Mouse (Mus musculus): ENCODE results near the gene Aknad1. TPM values are rescaled to one million over a fixed set of nuclear protein-coding genes. Genes with fewer than 3 reads are reported as not detected.

The Aknad1 gene
- polyA plus RNA-seq, 1 experiment from 2014 or later, result not detected

- ATAC-seq (ENCODE audit: insufficient number of reproducible peaks, insufficient read depth, low FRiP score, low read depth), result no peak
- no peak overlapping the region for H3K4me2 ChIP-seq (ENCODE audit: low read length)
- no peaks in the 10 kb centered on the region for H3K27me3 ChIP-seq (ENCODE audit: control insufficient read depth, insufficient read depth, low read length)
- no peak overlapping the region for H3K9ac ChIP-seq (ENCODE audit: low read length)
- H3K36me3 ChIP-seq (ENCODE audit: control insufficient read depth, insufficient read depth, low read length), result peaks cover 5% of the 10 kb centered on the region; the same call in 1 of the 2 replicates
- H3K9me3 ChIP-seq (ENCODE audit: control insufficient read depth, low read length), result peaks cover 9% of the 10 kb centered on the region
- 66% methylated on average over 6 of the region's 6 CpGs for WGBS
- no peak overlapping the region for H3K4me3 ChIP-seq (ENCODE audit: control insufficient read depth in 1 of 2, insufficient read depth in 1 of 2, low read depth in 1 of 2, low read length in 2 of 2)
- no peak overlapping the region for H3K27ac ChIP-seq (replicated peaks in 1 of 2; ENCODE audit: control insufficient read depth in 1 of 2, insufficient read depth in 1 of 2, low read depth in 2 of 2, low read length in 2 of 2)
- peaks cover under 1 to 4% of the 10 kb centered on the region in 2 experiments; a peak in 1 of 4 replicates for H3K4me1 ChIP-seq (ENCODE audit: control insufficient read depth in 2 of 2, insufficient read depth in 2 of 2, low read length in 2 of 2)
Observed at GRCm38 (mm10) chr3:108786520-108786919, 47.1 kb downstream of the Aknad1 start.

- Histone ChIP-seq H3K4me3 (ENCODE audit: control insufficient read depth in 1 of 2, insufficient read depth in 1 of 2, low read depth in 1 of 2, low read length in 2 of 2) (no peak overlapping the region), H3K4me1 (ENCODE audit: control insufficient read depth in 2 of 2, insufficient read depth in 2 of 2, low read length in 2 of 2) (no peaks in the 10 kb centered on the region), H3K4me2 (ENCODE audit: low read length) (no peak overlapping the region), H3K9me3 (ENCODE audit: control insufficient read depth, low read length) (peaks cover 9% of the 10 kb centered on the region), H3K27ac (replicated peaks in 1 of 2; ENCODE audit: control insufficient read depth in 1 of 2, insufficient read depth in 1 of 2, low read depth in 2 of 2, low read length in 2 of 2) (no peak overlapping the region), H3K36me3 (ENCODE audit: control insufficient read depth, insufficient read depth, low read length) (peaks cover 19% of the 10 kb centered on the region), H3K9ac (ENCODE audit: low read length) (no peak overlapping the region), H3K27me3 (ENCODE audit: control insufficient read depth, insufficient read depth, low read length) (no peaks in the 10 kb centered on the region)
- ATAC-seq (ENCODE audit: insufficient number of reproducible peaks, insufficient read depth, low FRiP score, low read depth), result no peak
- 52% methylated on average over 12 of the region's 12 CpGs for WGBS
Observed at GRCm38 (mm10) chr3:108787754-108788454, 48.4 kb downstream of the Aknad1 start.

GRCm38 (mm10) chr3:108788455-108788794 is 49.0 kb downstream of the Aknad1 start:
- ATAC-seq (ENCODE audit: insufficient number of reproducible peaks, insufficient read depth, low FRiP score, low read depth), result no peak
- H3K4me1 ChIP-seq (ENCODE audit: control insufficient read depth in 2 of 2, insufficient read depth in 2 of 2, low read length in 2 of 2), result no peaks in the 10 kb centered on the region
- no peaks in the 10 kb centered on the region for H3K27me3 ChIP-seq (ENCODE audit: control insufficient read depth, insufficient read depth, low read length)
- peaks cover 9% of the 10 kb centered on the region for H3K9me3 ChIP-seq (ENCODE audit: control insufficient read depth, low read length)
- no peak overlapping the region for H3K4me2 ChIP-seq (ENCODE audit: low read length)
- peaks cover 21% of the 10 kb centered on the region for H3K36me3 ChIP-seq (ENCODE audit: control insufficient read depth, insufficient read depth, low read length)
- 88% methylated on average over 4 of the region's 4 CpGs for WGBS
- no peak overlapping the region for H3K4me3 ChIP-seq (ENCODE audit: control insufficient read depth in 1 of 2, insufficient read depth in 1 of 2, low read depth in 1 of 2, low read length in 2 of 2)
- no peak overlapping the region for H3K9ac ChIP-seq (ENCODE audit: low read length)
- H3K27ac ChIP-seq (replicated peaks in 1 of 2; ENCODE audit: control insufficient read depth in 1 of 2, insufficient read depth in 1 of 2, low read depth in 2 of 2, low read length in 2 of 2), result no peak overlapping the region

DNA sequence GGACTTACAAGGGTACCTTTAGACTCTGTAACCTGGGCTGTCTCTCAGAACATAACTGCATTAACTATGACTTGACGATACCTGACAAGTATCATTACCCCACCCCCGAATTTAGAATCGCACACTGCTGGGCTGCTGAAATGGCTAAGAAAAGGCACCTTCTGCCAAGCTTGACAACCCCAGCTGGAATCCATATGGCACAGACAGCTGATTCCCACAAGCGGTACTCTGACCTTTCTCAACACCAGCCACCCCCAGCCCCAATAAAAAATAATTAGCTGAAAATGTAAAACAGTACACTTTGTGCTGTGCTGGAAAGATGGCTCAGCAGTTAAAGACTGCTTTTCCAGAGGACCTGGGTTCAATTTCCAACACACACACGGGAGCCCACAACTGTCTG is 49.8 kb downstream of the Aknad1 start:
- WGBS, result 82% methylated on average over 5 of the region's 5 CpGs
- no peak for ATAC-seq (ENCODE audit: insufficient number of reproducible peaks, insufficient read depth, low FRiP score, low read depth)
- Histone ChIP-seq H3K9ac (ENCODE audit: low read length) (no peak overlapping the region), H3K27ac (replicated peaks in 1 of 2; ENCODE audit: control insufficient read depth in 1 of 2, insufficient read depth in 1 of 2, low read depth in 2 of 2, low read length in 2 of 2) (no peak overlapping the region), H3K4me1 (ENCODE audit: control insufficient read depth in 2 of 2, insufficient read depth in 2 of 2, low read length in 2 of 2) (no peaks in the 10 kb centered on the region), H3K36me3 (ENCODE audit: control insufficient read depth, insufficient read depth, low read length) (peaks cover 30% of the 10 kb centered on the region), H3K27me3 (ENCODE audit: control insufficient read depth, insufficient read depth, low read length) (no peaks in the 10 kb centered on the region), H3K4me2 (ENCODE audit: low read length) (no peak overlapping the region), H3K9me3 (ENCODE audit: control insufficient read depth, low read length) (peaks cover 9% of the 10 kb centered on the region), H3K4me3 (ENCODE audit: control insufficient read depth in 1 of 2, insufficient read depth in 1 of 2, low read depth in 1 of 2, low read length in 2 of 2) (no peak overlapping the region)

DNA sequence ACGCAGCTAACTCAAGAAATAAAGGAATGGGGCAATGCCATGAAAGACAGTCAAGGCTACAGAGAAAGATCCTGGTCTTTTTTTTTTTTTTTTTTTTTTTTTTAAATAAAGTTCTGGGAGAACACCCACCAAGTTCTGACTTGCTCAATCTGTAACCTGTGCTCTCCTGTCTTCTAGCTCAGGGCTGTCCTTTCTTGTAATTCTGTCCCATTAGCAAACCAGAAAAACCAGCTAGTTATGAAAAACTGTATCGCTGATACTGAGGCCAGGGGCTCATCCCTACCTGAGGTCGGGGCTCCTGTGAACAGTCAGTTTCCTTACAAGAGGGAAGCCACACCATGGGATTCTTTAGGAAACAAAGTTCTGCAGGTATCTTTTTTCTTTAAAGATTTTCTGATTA is 51.0 kb downstream of the Aknad1 start:
- no peaks in the 10 kb centered on the region for H3K27me3 ChIP-seq (ENCODE audit: control insufficient read depth, insufficient read depth, low read length)

GRCm38 (mm10) chr3:108791054-108791706 is 51.7 kb downstream of the Aknad1 start:
- H3K9ac ChIP-seq (ENCODE audit: low read length), result no peak overlapping the region
- H3K4me1 ChIP-seq (ENCODE audit: control insufficient read depth in 2 of 2, insufficient read depth in 2 of 2, low read length in 2 of 2), result no peaks in the 10 kb centered on the region
- H3K9me3 ChIP-seq (ENCODE audit: control insufficient read depth, low read length), result no peaks in the 10 kb centered on the region
- no peaks in the 10 kb centered on the region for H3K27me3 ChIP-seq (ENCODE audit: control insufficient read depth, insufficient read depth, low read length)
- no peak for ATAC-seq (ENCODE audit: insufficient number of reproducible peaks, insufficient read depth, low FRiP score, low read depth)
- H3K4me2 ChIP-seq (ENCODE audit: low read length), result no peak overlapping the region
- H3K36me3 ChIP-seq (ENCODE audit: control insufficient read depth, insufficient read depth, low read length), result peaks cover 44% of the 10 kb centered on the region
- H3K27ac ChIP-seq (replicated peaks in 1 of 2; ENCODE audit: control insufficient read depth in 1 of 2, insufficient read depth in 1 of 2, low read depth in 2 of 2, low read length in 2 of 2), result no peak overlapping the region
- WGBS, result 63% methylated on average over 7 of the region's 7 CpGs
- H3K4me3 ChIP-seq (ENCODE audit: control insufficient read depth in 1 of 2, insufficient read depth in 1 of 2, low read depth in 1 of 2, low read length in 2 of 2), result no peak overlapping the region

More for the DNA sequence above, 51.0 kb downstream of the Aknad1 start:
- H3K9ac ChIP-seq (ENCODE audit: low read length), result no peak overlapping the region
- H3K4me2 ChIP-seq (ENCODE audit: low read length), result no peak overlapping the region
- no peaks in the 10 kb centered on the region for H3K9me3 ChIP-seq (ENCODE audit: control insufficient read depth, low read length)
- no peak for ATAC-seq (ENCODE audit: insufficient number of reproducible peaks, insufficient read depth, low FRiP score, low read depth)
- 83% methylated on average over 3 of the region's 3 CpGs for WGBS
- no peak overlapping the region for H3K4me3 ChIP-seq (ENCODE audit: control insufficient read depth in 1 of 2, insufficient read depth in 1 of 2, low read depth in 1 of 2, low read length in 2 of 2)
- peaks cover 38% of the 10 kb centered on the region for H3K36me3 ChIP-seq (ENCODE audit: control insufficient read depth, insufficient read depth, low read length)
- no peaks in the 10 kb centered on the region for H3K4me1 ChIP-seq (ENCODE audit: control insufficient read depth in 2 of 2, insufficient read depth in 2 of 2, low read length in 2 of 2)
- H3K27ac ChIP-seq (replicated peaks in 1 of 2; ENCODE audit: control insufficient read depth in 1 of 2, insufficient read depth in 1 of 2, low read depth in 2 of 2, low read length in 2 of 2), result no peak overlapping the region

DNA sequence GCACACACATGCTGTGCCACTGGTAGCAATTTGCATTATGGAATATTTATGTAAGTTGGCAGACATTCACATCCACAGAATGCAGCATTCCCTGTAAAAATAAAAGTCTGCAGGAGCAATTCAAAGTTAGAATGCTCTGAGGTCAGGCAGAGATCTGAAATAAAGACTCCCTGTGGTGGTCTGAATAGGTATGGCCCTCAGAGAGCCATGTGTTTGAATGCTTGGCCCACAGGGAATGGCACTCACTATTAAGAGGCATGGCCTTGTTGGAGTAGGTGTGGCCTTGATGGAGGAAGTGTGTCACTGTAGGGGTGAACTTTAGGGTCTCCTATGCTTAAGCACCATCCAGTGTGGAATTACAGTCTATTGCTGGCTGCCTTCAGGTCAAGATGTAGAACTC is 53.0 kb downstream of the Aknad1 start:
- peaks cover 55% of the 10 kb centered on the region for H3K36me3 ChIP-seq (ENCODE audit: control insufficient read depth, insufficient read depth, low read length)
- H3K9ac ChIP-seq (ENCODE audit: low read length), result no peak overlapping the region
- no peak overlapping the region for H3K27ac ChIP-seq (replicated peaks in 1 of 2; ENCODE audit: control insufficient read depth in 1 of 2, insufficient read depth in 1 of 2, low read depth in 2 of 2, low read length in 2 of 2)
- no peaks in the 10 kb centered on the region for H3K9me3 ChIP-seq (ENCODE audit: control insufficient read depth, low read length)
- H3K27me3 ChIP-seq (ENCODE audit: control insufficient read depth, insufficient read depth, low read length), result no peaks in the 10 kb centered on the region
- ATAC-seq (ENCODE audit: insufficient number of reproducible peaks, insufficient read depth, low FRiP score, low read depth), result no peak
- H3K4me1 ChIP-seq (ENCODE audit: control insufficient read depth in 2 of 2, insufficient read depth in 2 of 2, low read length in 2 of 2), result no peaks in the 10 kb centered on the region
- H3K4me2 ChIP-seq (ENCODE audit: low read length), result no peak overlapping the region
- H3K4me3 ChIP-seq (ENCODE audit: control insufficient read depth in 1 of 2, insufficient read depth in 1 of 2, low read depth in 1 of 2, low read length in 2 of 2), result no peak overlapping the region

DNA sequence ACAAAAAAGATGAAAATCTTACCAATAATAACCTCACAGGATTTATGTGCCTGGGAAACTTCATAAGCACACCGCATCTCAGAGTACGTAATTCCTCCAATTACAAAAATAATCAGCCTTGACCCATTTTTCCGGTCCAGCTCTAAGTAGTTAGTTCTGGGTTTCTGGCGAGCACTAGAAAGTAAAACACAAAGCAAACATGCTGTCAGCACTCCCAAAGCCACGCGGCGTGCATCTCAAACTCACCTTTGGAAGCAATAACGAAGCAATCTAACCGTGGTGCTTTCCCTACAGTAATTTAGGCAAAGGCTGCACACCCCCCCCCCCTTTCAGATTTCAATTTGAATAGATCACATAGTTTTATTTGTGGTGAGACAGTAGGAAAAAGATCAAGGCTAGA is 55.3 kb downstream of the Aknad1 start:
- Histone ChIP-seq H3K4me2 (ENCODE audit: low read length) (no peak overlapping the region), H3K4me1 (ENCODE audit: control insufficient read depth in 2 of 2, insufficient read depth in 2 of 2, low read length in 2 of 2) (no peaks in the 10 kb centered on the region), H3K9ac (ENCODE audit: low read length) (no peak overlapping the region), H3K4me3 (ENCODE audit: control insufficient read depth in 1 of 2, insufficient read depth in 1 of 2, low read depth in 1 of 2, low read length in 2 of 2) (no peak overlapping the region), H3K27me3 (ENCODE audit: control insufficient read depth, insufficient read depth, low read length) (no peaks in the 10 kb centered on the region), H3K9me3 (ENCODE audit: control insufficient read depth, low read length) (no peaks in the 10 kb centered on the region), H3K27ac (replicated peaks in 1 of 2; ENCODE audit: control insufficient read depth in 1 of 2, insufficient read depth in 1 of 2, low read depth in 2 of 2, low read length in 2 of 2) (no peak overlapping the region), H3K36me3 (ENCODE audit: control insufficient read depth, insufficient read depth, low read length) (peaks cover 79% of the 10 kb centered on the region)
- ATAC-seq (ENCODE audit: insufficient number of reproducible peaks, insufficient read depth, low FRiP score, low read depth), result no peak
- WGBS, result 91% methylated on average over 9 of the region's 9 CpGs
